Mouse (Mus musculus) left cerebral cortex, adult 2 months (tissue): ENCODE data around the gene Gm1123. TPM values are rescaled to one million over a fixed set of nuclear protein-coding genes. Genes with fewer than 3 reads are reported as not detected.
A peak's percentile ranks its signal among the peaks of the same experiment; 100 is the strongest.

Experiments used
- DNase-seq, 2 experiments: peaks; one replicate each; pipeline ENCODE4 v3.0.0; 2021 to 2022; ENCODE audit warnings: low spot score in 2 of 2, mixed read lengths in 1 of 2; ENCODE audit errors: extremely low spot score in 1 of 2
- H3K27ac ChIP-seq: fragments of 200-600 bp; 2 replicates; pipeline ENCODE4 v1.8.1; 2022
- H3K4me3 ChIP-seq: fragments of 200-600 bp; 2 replicates; pipeline ENCODE4 v1.8.1; 2022
- CTCF ChIP-seq: fragments of 200-600 bp; IDR thresholded peaks from 2 replicates; pipeline ENCODE4 v1.8.1; 2022; ENCODE audit warnings: antibody characterized with exemption, mild to moderate bottlenecking, moderate library complexity
- intact Hi-C: fragments of 180-260 bp; cut with DNase I; formaldehyde crosslinking; loops from one replicate; pipeline ENCODE4 v1.15.1; 2025
- long read RNA-seq, 2 experiments: library from polyadenylated mRNA; stranded (forward); transcript quantifications; one replicate each; pipeline ENCODE4 v2.0.0; 2021; ENCODE audit warnings: borderline mapping rate in 2 of 2
- total RNA-seq, 2 experiments: library from RNA; stranded (reverse); gene quantifications; 2 replicates each; pipeline ENCODE4 v1.2.3; 2021

The Gm1123 gene
- not detected for total RNA-seq
- long read RNA-seq, experiment 1 = 0 reads
- long read RNA-seq, experiment 2 = 0 reads

GRCm38 (mm10) chr9:99035575-99035974, at the start of gene Gm1123:
TSS of gene Gm1123 (minus strand) at chr9:99035715.
- intact Hi-C loops = no loop called here
- DNase-seq = no peak
- Histone ChIP-seq H3K27ac (no peak within 1 kb of the TSS), H3K4me3 (no peak within 1 kb of the TSS)
- TF ChIP-seq CTCF = no peak

GRCm38 (mm10) chr9:99081718-99082117, 46.2 kb upstream of the Gm1123 start:
- DNase-seq = no peak
- Histone ChIP-seq H3K27ac (no peak overlapping the region), H3K4me3 (no peak overlapping the region)
- intact Hi-C loops = no loop called here
- no peak for TF ChIP-seq CTCF

GRCm38 (mm10) chr9:99081308-99081707, 45.8 kb upstream of the Gm1123 start:
- TF ChIP-seq CTCF = no peak
- H3K4me3 ChIP-seq = no peak overlapping the region
- H3K27ac ChIP-seq = no peak overlapping the region
- DNase-seq = no peak
- intact Hi-C loops = no loop called here

GRCm38 (mm10) chr9:99080657-99081056, 45.1 kb upstream of the Gm1123 start:
- Histone ChIP-seq H3K4me3 (no peak overlapping the region), H3K27ac (no peak overlapping the region)
- peak; percentile 5 for TF ChIP-seq CTCF
- intact Hi-C loops = no loop called here
- DNase-seq = no peak

GRCm38 (mm10) chr9:99074462-99074861, 38.9 kb upstream of the Gm1123 start:
- Histone ChIP-seq H3K27ac (no peak overlapping the region), H3K4me3 (no peak overlapping the region)
- TF ChIP-seq CTCF = no peak
- intact Hi-C loops = no loop called here
- DNase-seq = no peak

- TF ChIP-seq CTCF = no peak
- Histone ChIP-seq H3K4me3 (no peak overlapping the region), H3K27ac (no peak overlapping the region)
- DNase-seq = no peak
- intact Hi-C loops = no loop called here
Observed at GRCm38 (mm10) chr9:99072538-99072937, 37.0 kb upstream of the Gm1123 start.

GRCm38 (mm10) chr9:99065311-99065710, 29.8 kb upstream of the Gm1123 start:
- no peak for TF ChIP-seq CTCF
- Histone ChIP-seq H3K27ac (no peak overlapping the region), H3K4me3 (no peak overlapping the region)
- DNase-seq = no peak
- intact Hi-C loops = loop anchor here (2.0 to 5.0 kb wide), 4 partner anchors 72 to 517 kb away; partner anchors contain the start of gene Nme9

GRCm38 (mm10) chr9:99064216-99064615, 28.7 kb upstream of the Gm1123 start:
- intact Hi-C loops = loop anchor here (2.0 to 5.0 kb wide), 3 partner anchors 313 to 452 kb away; partner anchors contain the start of gene Nme9
- H3K27ac ChIP-seq = no peak overlapping the region
- no peak overlapping the region for H3K4me3 ChIP-seq
- TF ChIP-seq CTCF = peak; percentile 71
- no peak for DNase-seq

GRCm38 (mm10) chr9:99062544-99062943, 27.0 kb upstream of the Gm1123 start:
- TF ChIP-seq CTCF = peak; percentile 96
- intact Hi-C loops = loop anchor here (1.0 to 5.0 kb wide), 2 partner anchors 180 to 450 kb away; no protein-coding TSS in a partner anchor
- Histone ChIP-seq H3K27ac (no peak overlapping the region), H3K4me3 (no peak overlapping the region)
- DNase-seq = peak; percentile 69 to 81

- no peak for TF ChIP-seq CTCF
- no peak for DNase-seq
Observed at GRCm38 (mm10) chr9:99057751-99058150, 22.2 kb upstream of the Gm1123 start.

GRCm38 (mm10) chr9:99049760-99050159, 14.2 kb upstream of the Gm1123 start:
- intact Hi-C loops = no loop called here
- Histone ChIP-seq H3K27ac (no peak overlapping the region), H3K4me3 (no peak overlapping the region)
- no peak for TF ChIP-seq CTCF
- no peak for DNase-seq

More at GRCm38 (mm10) chr9:99057751-99058150, 22.2 kb upstream of the Gm1123 start:
- no peak overlapping the region for H3K27ac ChIP-seq
- no peak overlapping the region for H3K4me3 ChIP-seq
- intact Hi-C loops = no loop called here

GRCm38 (mm10) chr9:99048724-99049250, 13.3 kb upstream of the Gm1123 start:
- Histone ChIP-seq H3K27ac (no peak overlapping the region), H3K4me3 (no peak overlapping the region)
- TF ChIP-seq CTCF = no peak
- intact Hi-C loops = no loop called here
- DNase-seq = no peak

GRCm38 (mm10) chr9:99044761-99045160, 9.2 kb upstream of the Gm1123 start:
- H3K4me3 ChIP-seq = no peak overlapping the region
- no peak overlapping the region for H3K27ac ChIP-seq
- intact Hi-C loops = no loop called here
- TF ChIP-seq CTCF = no peak
- DNase-seq = no peak
